Mouse (Mus musculus): ENCODE measurements around the gene Casq1. TPM values are rescaled to one million over a fixed set of nuclear protein-coding genes. Genes with fewer than 3 reads are reported as not detected.
A peak's percentile ranks its signal among the peaks of the same experiment; 100 is the strongest.
"Not testable (repeated sequence)": the region's sequence is repeated elsewhere in the genome, so short reads cannot be mapped to it uniquely, and the experiment has no call there.

Casq1 gene
- 0.08 and 0.32 TPM in 2 replicates for polyA plus RNA-seq (2016; fragmentation: Nextera tagmentation; extraction: Ambion mirVana)

- H3K27me3 ChIP-seq (replicated peaks) = no peaks in the 10 kb centered on the region
- no peak within 1 kb of the TSS for H3K4me3 ChIP-seq
- no peaks in the 10 kb centered on the region for H3K36me3 ChIP-seq
- no peak within 1 kb of the TSS for H3K9ac ChIP-seq
- no peak within 1 kb of the TSS for H3K27ac ChIP-seq
- no peak for ATAC-seq
- H3K4me2 ChIP-seq = no peak within 1 kb of the TSS
- H3K9me3 ChIP-seq (replicated peaks) = no peaks in the 10 kb centered on the region
- 78% methylated on average over 19 of the region's 19 CpGs for WGBS (ENCODE audit: insufficient replicate concordance)
- peaks cover 12% of the 10 kb centered on the region for H3K4me1 ChIP-seq
Observed at GRCm38 (mm10) chr1:172219451-172220406, at the start of gene Casq1. Gene Casq1, minus strand, starts transcription at chr1:172219868.

GRCm38 (mm10) chr1:172261477-172262078 lies 41.9 kb upstream of the Casq1 start, which contains the start of gene Igsf8:
Gene Igsf8, plus strand, starts transcription at chr1:172261641.
- H3K4me3 ChIP-seq = no peak within 1 kb of the TSS
- H3K4me2 ChIP-seq = no peak within 1 kb of the TSS
- 69% methylated on average over 8 of the region's 8 CpGs for WGBS (ENCODE audit: insufficient replicate concordance)
- no peaks in the 10 kb centered on the region for H3K4me1 ChIP-seq
- H3K27me3 ChIP-seq (replicated peaks) = no peaks in the 10 kb centered on the region
- no peak for ATAC-seq
- H3K27ac ChIP-seq = no peak within 1 kb of the TSS
- no peaks in the 10 kb centered on the region for H3K9me3 ChIP-seq (replicated peaks)
- no peak within 1 kb of the TSS for H3K9ac ChIP-seq
- no peaks in the 10 kb centered on the region for H3K36me3 ChIP-seq

GRCm38 (mm10) chr1:172258314-172258713 lies 38.6 kb upstream of the Casq1 start, which contains the start of gene Atp1a4:
Gene Atp1a4, minus strand, starts transcription at chr1:172258414.
- Histone ChIP-seq H3K36me3 (no peaks in the 10 kb centered on the region), H3K27me3 (replicated peaks) (no peaks in the 10 kb centered on the region; the same call in 1 of the 2 replicates), H3K9me3 (replicated peaks) (no peaks in the 10 kb centered on the region), H3K4me2 (no peak within 1 kb of the TSS), H3K4me3 (no peak within 1 kb of the TSS), H3K27ac (no peak within 1 kb of the TSS), H3K4me1 (no peaks in the 10 kb centered on the region), H3K9ac (no peak within 1 kb of the TSS)
- ATAC-seq = no peak
- WGBS (ENCODE audit: insufficient replicate concordance) = 71% methylated on average over 6 of the region's 6 CpGs

- WGBS (ENCODE audit: insufficient replicate concordance) = 36% methylated on average over 2 of the region's 2 CpGs
- Histone ChIP-seq H3K27me3 (replicated peaks) (peaks cover 44% of the 10 kb centered on the region), H3K27ac (no peak overlapping the region), H3K36me3 (no peaks in the 10 kb centered on the region), H3K4me2 (no peak overlapping the region), H3K9me3 (replicated peaks) (no peaks in the 10 kb centered on the region), H3K9ac (no peak overlapping the region), H3K4me1 (no peaks in the 10 kb centered on the region), H3K4me3 (no peak overlapping the region)
- ATAC-seq = no peak
Observed at GRCm38 (mm10) chr1:172247679-172248078, 28.0 kb upstream of the Casq1 start.

- no peak for ATAC-seq
- peaks cover 49% of the 10 kb centered on the region for H3K27me3 ChIP-seq (replicated peaks)
- no peaks in the 10 kb centered on the region for H3K9me3 ChIP-seq (replicated peaks)
- no peaks in the 10 kb centered on the region for H3K4me1 ChIP-seq
- no peak overlapping the region for H3K4me3 ChIP-seq
- H3K27ac ChIP-seq = no peak overlapping the region
- H3K4me2 ChIP-seq = no peak overlapping the region
- WGBS (ENCODE audit: insufficient replicate concordance) = 64% methylated on average over 4 of the region's 4 CpGs
- H3K36me3 ChIP-seq = no peaks in the 10 kb centered on the region
- H3K9ac ChIP-seq = no peak overlapping the region
Observed at GRCm38 (mm10) chr1:172247216-172247615, 27.5 kb upstream of the Casq1 start.

GRCm38 (mm10) chr1:172244645-172245044 lies 25.0 kb upstream of the Casq1 start:
- not testable (repeated sequence) for H3K27ac ChIP-seq; ATAC-seq; H3K36me3 ChIP-seq; H3K4me1 ChIP-seq; H3K9me3 ChIP-seq (replicated peaks); H3K9ac ChIP-seq
- peak overlapping the region; percentile 34 for H3K4me2 ChIP-seq
- H3K4me3 ChIP-seq = 0 out of 2 replicates have a peak overlapping the region, but pooled peaks have one; percentile 4
- 20% methylated on average over 23 of the region's 23 CpGs for WGBS (ENCODE audit: insufficient replicate concordance)
- peaks cover 50% of the 10 kb centered on the region for H3K27me3 ChIP-seq (replicated peaks)

- Histone ChIP-seq H3K4me3 (no peak overlapping the region), H3K9me3 (replicated peaks) (no peaks in the 10 kb centered on the region)
- WGBS (ENCODE audit: insufficient replicate concordance) = 26% methylated on average over 16 of the region's 16 CpGs
Observed at GRCm38 (mm10) chr1:172243547-172244205, 24.0 kb upstream of the Casq1 start.

GRCm38 (mm10) chr1:172242401-172242800 lies 22.7 kb upstream of the Casq1 start:
- no peaks in the 10 kb centered on the region for H3K9me3 ChIP-seq (replicated peaks)

More at GRCm38 (mm10) chr1:172243547-172244205, 24.0 kb upstream of the Casq1 start:
- no peak for ATAC-seq
- 0 out of 2 replicates have a peak overlapping the region, but pooled peaks have one; percentile 34 for H3K4me2 ChIP-seq
- H3K36me3 ChIP-seq = no peaks in the 10 kb centered on the region
- peaks cover 50% of the 10 kb centered on the region for H3K27me3 ChIP-seq (replicated peaks)
- no peaks in the 10 kb centered on the region for H3K4me1 ChIP-seq
- no peak overlapping the region for H3K27ac ChIP-seq
- H3K9ac ChIP-seq = no peak overlapping the region

GRCm38 (mm10) chr1:172240945-172241708 lies 21.5 kb upstream of the Casq1 start:
- Histone ChIP-seq H3K4me1 (no peaks in the 10 kb centered on the region), H3K4me2 (no peak overlapping the region), H3K9ac (no peak overlapping the region), H3K4me3 (no peak overlapping the region), H3K27me3 (replicated peaks) (peaks cover 35% of the 10 kb centered on the region), H3K36me3 (no peaks in the 10 kb centered on the region), H3K9me3 (replicated peaks) (no peaks in the 10 kb centered on the region), H3K27ac (no peak overlapping the region)
- ATAC-seq = no peak
- 41% methylated on average over 6 of the region's 6 CpGs for WGBS (ENCODE audit: insufficient replicate concordance)

More at GRCm38 (mm10) chr1:172242401-172242800, 22.7 kb upstream of the Casq1 start:
- H3K9ac ChIP-seq = no peak overlapping the region
- H3K4me3 ChIP-seq = no peak overlapping the region
- no peaks in the 10 kb centered on the region for H3K4me1 ChIP-seq
- no peak overlapping the region for H3K27ac ChIP-seq
- H3K36me3 ChIP-seq = no peaks in the 10 kb centered on the region
- 41% methylated on average over 2 of the region's 2 CpGs for WGBS (ENCODE audit: insufficient replicate concordance)
- ATAC-seq = no peak
- H3K27me3 ChIP-seq (replicated peaks) = peaks cover 47% of the 10 kb centered on the region
- no peak overlapping the region for H3K4me2 ChIP-seq

- ATAC-seq = no peak
- H3K9me3 ChIP-seq (replicated peaks) = no peaks in the 10 kb centered on the region
Observed at GRCm38 (mm10) chr1:172229215-172229614, 9.5 kb upstream of the Casq1 start.

GRCm38 (mm10) chr1:172228209-172228608 lies 8.5 kb upstream of the Casq1 start:
- no peak overlapping the region for H3K27ac ChIP-seq
- WGBS (ENCODE audit: insufficient replicate concordance) = 62% methylated on average over 2 of the region's 2 CpGs
- no peak overlapping the region for H3K9ac ChIP-seq
- H3K4me2 ChIP-seq = no peak overlapping the region
- H3K4me3 ChIP-seq = no peak overlapping the region
- H3K4me1 ChIP-seq = no peaks in the 10 kb centered on the region
- no peak for ATAC-seq
- no peaks in the 10 kb centered on the region for H3K9me3 ChIP-seq (replicated peaks)
- no peaks in the 10 kb centered on the region for H3K36me3 ChIP-seq
- no peaks in the 10 kb centered on the region for H3K27me3 ChIP-seq (replicated peaks)

More at GRCm38 (mm10) chr1:172229215-172229614, 9.5 kb upstream of the Casq1 start:
- H3K4me1 ChIP-seq = no peaks in the 10 kb centered on the region
- H3K27me3 ChIP-seq (replicated peaks) = 0 out of 2 replicates have a peak, but pooled peaks cover 5% of the 10 kb centered on the region
- no peak overlapping the region for H3K4me3 ChIP-seq
- WGBS (ENCODE audit: insufficient replicate concordance) = 64% methylated on average over 1 of the region's 1 CpGs
- H3K9ac ChIP-seq = no peak overlapping the region
- no peak overlapping the region for H3K4me2 ChIP-seq
- H3K36me3 ChIP-seq = no peaks in the 10 kb centered on the region
- no peak overlapping the region for H3K27ac ChIP-seq

Data from liver, embryonic 12.5 days (tissue).